Mouse (Mus musculus) mouse embryonic stem cell (cell line): ENCODE measurements around the gene Cyb561d2.

Experiments used
- in situ Hi-C, 2 experiments: fragments of 300-500 bp; cut with MboI; formaldehyde crosslinking; loops; 1 replicate in 1 of 2; 3 replicates in 1 of 2; pipeline ENCODE4 v1.14.3; 2019 to 2020; ENCODE audit warnings: low sequenced_read_pairs in 2 of 2, low pct_unique_long_range_greater_than_20kb in 1 of 2, mixed read lengths in 1 of 2; ENCODE audit not compliant: unreplicated experiment in 1 of 2

Gene Cyb561d2

GRCm38 (mm10) chr9:107502131-107502846 lies 39.7 kb downstream of the Cyb561d2 start:
- in situ Hi-C loops, result no loop called here

- in situ Hi-C loops, result no loop called here
Observed at GRCm38 (mm10) chr9:107500708-107501286, 41.2 kb downstream of the Cyb561d2 start.

GRCm38 (mm10) chr9:107496359-107496758 lies 45.6 kb downstream of the Cyb561d2 start:
- in situ Hi-C loops, result no loop called here

GRCm38 (mm10) chr9:107494238-107494637 lies 47.8 kb downstream of the Cyb561d2 start:
- in situ Hi-C loops, result no loop called here

- in situ Hi-C loops, result no loop called here
Observed at GRCm38 (mm10) chr9:107493511-107493910, 48.5 kb downstream of the Cyb561d2 start.

- in situ Hi-C loops, result no loop called here
Observed at GRCm38 (mm10) chr9:107490625-107491024, 51.4 kb downstream of the Cyb561d2 start.

GRCm38 (mm10) chr9:107490146-107490545 lies 51.8 kb downstream of the Cyb561d2 start:
- in situ Hi-C loops, result no loop called here
